Mouse (Mus musculus) pancreas, adult 10 weeks (tissue): Measurements from ENCODE around the gene Olfr684. TPM values are rescaled to one million over a fixed set of nuclear protein-coding genes. Genes with fewer than 3 reads are reported as not detected.

Experiments used
- polyA plus RNA-seq: library from polyadenylated mRNA; stranded (reverse); fragments of 350-450 nt; fragmentation: Illumina TruSeq; extraction: RNeasy Lipid Tissue Mini Kit (QIAGEN cat#74804); gene quantifications from one replicate; pipeline ENCODE4 v1.2.3, GENCODE M21; 2015; ENCODE audit warnings: low read depth, low replicate concordance; ENCODE audit not compliant: insufficient read depth

Gene Olfr684
- not detected for polyA plus RNA-seq

GRCm38 (mm10) chr7:105163553-105163952 is at the start of gene Olfr684:
Olfr684 (minus strand) TSS chr7:105163653.

GRCm38 (mm10) chr7:105207385-105207784 is 43.9 kb upstream of the Olfr684 start, which contains the start of gene Olfr686:
Olfr686 (minus strand) TSS chr7:105207485.

GRCm38 (mm10) chr7:105185912-105186311 is 22.5 kb upstream of the Olfr684 start, which contains the start of gene Olfr685:
Olfr685 (minus strand) TSS chr7:105186012.

GRCm38 (mm10) chr7:105146912-105147311 is 16.5 kb downstream of the Olfr684 start, which contains the start of gene Olfr683:
Olfr683 (minus strand) TSS chr7:105147012.

GRCm38 (mm10) chr7:105116536-105116935 is 46.9 kb downstream of the Olfr684 start, which contains the start of gene Olfr681:
Olfr681 (plus strand) TSS chr7:105116836.

Other genes with a start within 250 kb of the Olfr684 start
- not detected for gene Olfr667, start 242.2 kb downstream of the Olfr684 start, polyA plus RNA-seq
- not detected for gene Olfr668, start 235.6 kb downstream of the Olfr684 start, polyA plus RNA-seq
- gene Olfr669, start 229.4 kb downstream of the Olfr684 start, polyA plus RNA-seq: not detected
- gene Olfr670, start 201.0 kb downstream of the Olfr684 start, polyA plus RNA-seq: not detected
- gene Olfr671, start 184.5 kb downstream of the Olfr684 start, polyA plus RNA-seq: not detected
- not detected for gene Olfr672, start 161.6 kb downstream of the Olfr684 start, polyA plus RNA-seq
- not detected for gene Olfr675, start 135.2 kb downstream of the Olfr684 start, polyA plus RNA-seq
- not detected for gene Olfr676, start 131.0 kb downstream of the Olfr684 start, polyA plus RNA-seq
- gene Olfr677, start 112.3 kb downstream of the Olfr684 start, polyA plus RNA-seq: not detected
- gene Olfr678, start 99.2 kb downstream of the Olfr684 start, polyA plus RNA-seq: not detected
- not detected for gene Olfr679, start 82.4 kb downstream of the Olfr684 start, polyA plus RNA-seq
- gene Olfr680-ps1, start 70.8 kb downstream of the Olfr684 start, polyA plus RNA-seq: not detected
- gene Olfr681, start 46.8 kb downstream of the Olfr684 start, polyA plus RNA-seq: not detected
- gene Olfr683, start 16.6 kb downstream of the Olfr684 start, polyA plus RNA-seq: not detected
- gene Olfr685, start 22.4 kb upstream of the Olfr684 start, polyA plus RNA-seq: not detected
- not detected for gene Olfr686, start 43.8 kb upstream of the Olfr684 start, polyA plus RNA-seq
- gene Olfr688, start 124.4 kb upstream of the Olfr684 start, polyA plus RNA-seq: not detected
- gene Olfr689, start 147.5 kb upstream of the Olfr684 start, polyA plus RNA-seq: not detected
- gene Olfr690, start 170.5 kb upstream of the Olfr684 start, polyA plus RNA-seq: not detected
- gene Olfr691, start 178.6 kb upstream of the Olfr684 start, polyA plus RNA-seq: not detected
- gene Olfr692, start 204.6 kb upstream of the Olfr684 start, polyA plus RNA-seq: not detected
- not detected for gene Gm5901, start 211.4 kb upstream of the Olfr684 start, polyA plus RNA-seq
- gene Fam160a2, start 236.4 kb upstream of the Olfr684 start, polyA plus RNA-seq: 18.0 TPM
- not detected for gene Cnga4, start 240.9 kb upstream of the Olfr684 start, polyA plus RNA-seq